Mouse (Mus musculus): ENCODE data around the gene Art4. TPM values are rescaled to one million over a fixed set of nuclear protein-coding genes. Genes with fewer than 3 reads are reported as not detected.

The Art4 gene
- total RNA-seq, 4 experiments from 2014 or later: 0.12 TPM; not detected in 3

DNA sequence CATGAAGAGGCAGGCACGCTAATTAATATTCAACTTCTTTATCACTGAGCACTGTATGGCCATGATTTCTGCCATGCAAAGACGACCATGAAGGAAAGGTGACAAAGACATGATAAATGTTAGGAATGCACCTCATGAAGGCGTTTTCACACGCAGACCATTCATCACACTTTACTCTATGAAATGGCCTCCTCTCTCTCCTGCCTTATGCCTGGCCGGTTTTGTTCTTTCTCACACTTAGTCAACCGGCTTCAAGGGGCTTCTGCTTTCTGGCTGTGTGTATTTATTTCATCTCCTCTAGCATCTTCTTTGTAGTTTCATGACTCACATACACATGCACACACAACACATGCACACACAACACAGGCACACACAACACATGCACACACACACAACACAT lies 56.3 kb downstream of the Art4 start:
- DNase-seq (ENCODE audit: low spot score in 2 of 2): no peak

DNA sequence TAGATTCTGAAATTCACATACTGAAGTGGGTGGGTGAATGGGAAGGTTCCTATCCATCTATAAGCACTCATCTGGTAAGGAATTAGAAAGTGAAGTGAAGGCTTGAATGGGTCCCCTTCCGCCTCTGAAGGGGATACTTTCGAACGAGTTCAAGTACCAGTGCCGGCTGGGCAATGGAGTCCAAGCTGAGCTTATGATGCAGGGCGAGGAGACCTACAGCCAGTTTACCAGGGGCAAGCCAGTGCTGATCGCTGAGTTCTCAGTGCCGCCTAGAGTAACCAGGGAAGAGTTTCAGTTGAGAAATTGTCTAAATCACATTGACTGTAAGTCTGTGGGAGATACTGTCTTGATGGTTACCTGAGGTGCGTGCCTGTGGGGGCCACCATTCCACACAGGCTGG lies 56.8 kb downstream of the Art4 start:
- no peak for DNase-seq (ENCODE audit: low spot score in 2 of 2)

Small RNAs within 50 kb of the gene (microRNA-seq; reads per million reads assigned to microRNA genes)
- gene Gm44364: not detected

Other genes with a start within 250 kb of the Art4 start
- 10 to 100 TPM; 10.6 to 17.0 (median 12.5) TPM for gene Plbd1, start 195.8 kb downstream of the Art4 start, total RNA-seq (2022)
- gene Gucy2c, start 76.0 kb downstream of the Art4 start, total RNA-seq (2022): not detected
- 1 to 10 TPM; 4.0 to 6.0 (median 4.1) TPM for gene Hist4h4, start 53.3 kb downstream of the Art4 start, total RNA-seq (2022)
- 10 to 100 TPM; 11.4 to 17.2 (median 14.3) TPM for gene H2afj, start 49.5 kb downstream of the Art4 start, total RNA-seq (2022)
- under 1 TPM in 2 of 4 experiments, not detected in 2; 0.07 to 0.08 TPM for gene BC049715, start 30.1 kb downstream of the Art4 start, total RNA-seq (2022)
- 10 to 100 TPM; 44.7 to 49.8 (median 45.5) TPM for gene Wbp11, start 29.5 kb downstream of the Art4 start, total RNA-seq (2022)
- under 1 TPM in 3 of 4 experiments, not detected in 1; 0.18 to 0.64 (median 0.19) TPM for gene Smco3, start 22.3 kb downstream of the Art4 start, total RNA-seq (2022)
- gene Mgp, start 18.1 kb upstream of the Art4 start, total RNA-seq (2022): 10 to 100 TPM; 25.2 to 67.7 (median 42.4) TPM
- not detected for gene Erp27, start 64.4 kb upstream of the Art4 start, total RNA-seq (2022)
- gene Pde6h, start 66.1 kb upstream of the Art4 start, total RNA-seq (2022): not detected
- gene Arhgdib, start 84.2 kb upstream of the Art4 start, total RNA-seq (2022): 1 to 10 TPM; 3.9 to 9.6 (median 5.3) TPM